Mouse (Mus musculus): ENCODE data around the gene Kcnab2. TPM values are rescaled to one million over a fixed set of nuclear protein-coding genes. Genes with fewer than 3 reads are reported as not detected.
A peak's percentile ranks its signal among the peaks of the same experiment; 100 is the strongest.

The Kcnab2 gene
- total RNA-seq, 2 experiments from 2014 or later = 760 to 810 TPM

DNA sequence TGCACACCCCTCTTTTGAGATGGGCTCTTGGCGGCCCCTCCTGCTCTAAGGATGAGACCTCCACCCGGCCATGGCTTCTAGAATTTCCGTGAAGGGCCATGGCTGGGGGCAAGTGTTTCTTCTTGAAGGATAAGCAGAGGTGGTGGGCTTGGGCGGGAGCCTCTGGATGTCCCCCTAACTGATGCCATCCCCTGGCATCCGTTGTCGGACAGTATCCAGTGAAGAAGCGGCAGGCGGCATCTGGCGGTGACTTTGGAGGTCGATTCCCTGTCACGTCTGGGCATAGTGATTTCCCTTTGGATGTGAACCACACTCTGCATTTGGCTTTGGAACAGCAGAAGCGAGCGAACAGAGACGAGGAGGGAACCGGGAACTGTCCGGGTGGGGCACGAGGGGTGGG is 85.0 kb downstream of the Kcnab2 start:
- no peak for DNase-seq (ENCODE audit: low spot score in 2 of 2)

DNA sequence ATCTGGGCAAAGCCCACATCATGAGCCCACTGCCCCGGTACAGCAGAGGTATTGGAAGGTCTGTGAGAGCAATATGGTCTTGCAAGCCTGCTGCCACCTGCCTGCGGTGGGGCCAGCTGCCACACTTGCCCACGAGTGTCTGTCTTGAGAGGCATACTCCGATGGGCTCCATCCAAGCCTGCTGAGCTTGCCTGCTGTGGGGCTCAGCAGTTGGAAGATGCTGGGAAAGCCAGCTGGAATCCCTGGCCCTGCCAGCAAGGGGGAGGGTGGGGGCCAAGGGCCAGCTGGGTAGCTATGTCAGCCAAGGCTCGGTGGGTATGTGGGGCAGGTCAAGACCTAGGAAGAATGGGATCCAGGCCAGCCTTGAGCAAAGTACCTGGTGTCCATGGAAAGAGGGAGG is 85.5 kb downstream of the Kcnab2 start:
- peak; percentile 45 to 72 for DNase-seq (ENCODE audit: low spot score in 2 of 2)

DNA sequence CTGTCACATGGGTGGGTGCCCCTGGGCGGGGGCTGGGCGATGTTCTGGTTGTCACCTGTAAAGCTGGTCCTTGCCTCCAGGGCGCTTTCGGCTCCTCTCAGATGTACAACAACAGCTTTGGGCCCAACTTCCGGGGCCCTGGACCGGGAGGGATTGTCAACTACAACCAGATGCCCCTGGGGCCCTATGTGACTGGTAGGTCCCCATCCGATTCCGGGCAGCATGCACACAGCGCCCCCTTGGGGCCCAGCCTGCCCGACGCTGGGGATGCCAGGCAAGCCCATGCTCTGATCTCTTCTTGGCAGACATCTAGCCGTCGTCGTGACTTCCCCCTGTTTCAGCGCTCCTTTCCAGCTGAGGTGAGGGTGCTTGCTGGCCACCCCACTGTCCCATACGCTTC is 92.0 kb downstream of the Kcnab2 start:
- no peak for DNase-seq (ENCODE audit: low spot score in 2 of 2)

DNA sequence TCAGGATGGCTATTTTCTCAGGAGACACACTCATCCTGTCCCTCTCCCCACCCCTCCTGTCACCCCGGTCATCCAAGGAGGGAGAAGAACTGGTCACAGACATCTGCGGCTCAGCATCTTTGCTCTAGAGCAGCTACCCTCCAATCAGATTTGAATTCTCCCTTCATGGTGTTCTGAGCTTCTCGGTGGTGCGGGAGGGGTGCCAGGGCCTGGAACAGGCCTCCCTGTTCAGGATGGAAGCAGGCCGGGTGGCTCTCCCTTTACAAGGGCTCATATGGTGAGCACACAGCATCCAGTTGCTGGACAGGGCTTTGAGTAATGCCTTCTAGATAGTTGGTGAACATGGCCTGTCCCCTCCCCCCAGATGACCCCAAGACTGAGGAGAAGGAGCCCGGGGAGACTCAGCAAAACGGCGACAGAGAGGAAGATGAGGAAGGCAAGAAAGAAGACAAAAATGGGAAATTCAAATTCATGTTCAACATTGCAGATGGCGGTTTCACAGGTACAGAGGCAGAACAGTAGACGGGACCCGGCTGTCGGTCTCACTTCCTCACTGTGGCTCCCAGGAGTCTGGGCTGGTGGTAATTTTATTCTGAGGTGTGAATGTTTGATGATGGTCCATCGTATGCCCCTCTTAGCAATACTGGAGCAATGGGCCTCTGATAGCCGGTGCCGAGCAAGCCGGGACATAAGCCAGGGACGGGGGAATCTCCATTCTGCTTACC is 95.0 kb downstream of the Kcnab2 start:
- DNase-seq (ENCODE audit: low spot score in 2 of 2) = no peak

DNA sequence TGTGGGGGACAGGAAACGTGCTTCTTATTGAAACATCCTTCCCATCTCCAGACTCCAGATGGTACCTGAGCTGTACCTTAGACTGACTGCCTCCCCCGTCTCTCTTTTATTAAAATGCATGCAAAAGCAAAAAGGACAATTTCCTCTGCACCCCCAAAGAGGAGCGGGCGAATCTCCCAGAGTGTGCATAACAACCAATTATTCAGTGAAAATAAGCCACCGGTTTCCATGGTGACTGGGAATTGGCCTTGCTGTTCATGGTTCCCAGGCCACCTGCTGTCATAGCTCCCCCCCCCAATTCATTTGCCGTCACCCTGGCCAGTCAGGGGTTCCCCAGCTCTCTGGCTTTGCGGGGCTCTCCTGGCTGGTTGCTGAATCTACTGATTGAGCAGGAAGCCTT is 112.4 kb downstream of the Kcnab2 start:
- peak in 1 of 2 experiments; percentile 66 for DNase-seq (ENCODE audit: low spot score in 2 of 2)

DNA sequence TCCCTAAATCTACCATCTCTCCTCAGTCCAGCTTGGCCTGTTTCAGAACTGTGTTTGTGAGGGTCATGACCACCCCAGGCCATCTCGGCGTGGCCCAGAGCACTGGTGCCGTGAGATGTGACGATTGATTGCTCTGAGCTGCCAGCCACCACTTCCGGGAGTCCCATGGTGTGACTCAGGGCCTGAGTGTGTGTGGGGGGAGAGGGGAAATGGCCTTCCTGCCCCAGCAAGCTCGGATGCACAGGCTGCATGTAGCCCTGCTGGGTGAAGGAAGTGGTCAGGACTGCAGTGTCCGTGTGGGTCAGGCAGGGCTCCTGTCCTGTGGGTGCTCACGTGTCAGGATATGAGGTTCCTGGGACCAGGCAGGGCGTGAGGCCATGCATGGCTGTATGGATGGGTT is 115.5 kb downstream of the Kcnab2 start:
- DNase-seq (ENCODE audit: low spot score in 2 of 2) = no peak

DNA sequence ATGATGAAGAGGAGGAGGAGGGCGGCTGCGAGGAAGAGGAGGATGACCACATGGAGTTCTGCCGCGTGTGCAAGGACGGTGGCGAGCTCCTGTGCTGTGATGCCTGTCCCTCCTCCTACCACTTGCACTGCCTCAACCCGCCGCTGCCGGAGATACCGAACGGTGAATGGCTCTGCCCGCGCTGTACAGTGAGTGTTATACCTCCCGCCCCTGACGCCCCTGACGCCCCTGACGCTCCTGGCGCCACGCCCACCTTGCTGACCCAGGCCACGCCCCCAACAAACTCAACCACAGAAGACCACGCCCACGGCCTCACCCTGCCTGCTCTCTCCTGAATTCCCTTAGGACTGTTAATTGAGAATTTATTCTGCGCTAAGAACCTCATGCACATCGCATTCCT is 116.8 kb downstream of the Kcnab2 start:
- no peak for DNase-seq (ENCODE audit: low spot score in 2 of 2)

DNA sequence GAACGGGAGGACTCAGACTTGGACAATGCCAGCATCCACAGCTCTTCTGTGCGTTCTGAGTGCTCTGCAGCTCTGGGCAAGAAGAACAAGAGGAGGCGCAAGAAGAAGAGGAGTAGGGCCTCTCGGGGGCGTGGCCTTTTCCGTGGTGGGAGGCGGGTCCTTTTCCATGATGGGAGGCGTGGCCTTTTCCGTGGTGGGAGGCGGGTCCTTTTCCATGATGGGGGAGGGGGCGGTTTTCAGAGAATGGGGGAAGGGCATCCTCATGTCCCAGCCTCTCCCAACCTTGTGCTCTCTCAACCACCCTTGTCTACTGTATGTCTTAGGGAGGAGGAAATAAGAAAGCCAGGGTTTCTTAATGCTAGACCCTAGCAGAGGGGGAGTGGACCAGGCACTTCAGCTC is 118.0 kb downstream of the Kcnab2 start:
- DNase-seq (ENCODE audit: low spot score in 2 of 2) = no peak

DNA sequence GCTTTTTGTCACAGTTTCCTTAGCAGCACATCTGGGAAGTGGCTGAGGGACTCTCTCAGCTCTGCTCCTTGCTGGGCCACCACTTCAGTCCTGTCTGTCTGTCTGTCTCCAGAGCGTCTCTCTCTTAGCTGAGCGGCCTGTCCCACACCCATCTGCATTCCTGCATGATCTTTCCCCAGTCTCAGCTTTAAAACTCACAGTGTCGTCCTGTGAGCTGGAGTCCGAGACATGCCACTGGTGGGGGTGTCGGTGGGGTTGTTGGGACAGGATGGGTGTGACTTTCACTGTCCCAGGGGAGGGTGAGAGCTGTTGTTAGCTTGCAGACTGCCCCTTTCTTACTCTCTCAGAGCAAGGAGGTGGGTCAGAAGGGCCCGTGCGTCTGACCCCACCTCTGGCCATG is 122.0 kb downstream of the Kcnab2 start:
- no peak for DNase-seq (ENCODE audit: low spot score in 2 of 2)

DNA sequence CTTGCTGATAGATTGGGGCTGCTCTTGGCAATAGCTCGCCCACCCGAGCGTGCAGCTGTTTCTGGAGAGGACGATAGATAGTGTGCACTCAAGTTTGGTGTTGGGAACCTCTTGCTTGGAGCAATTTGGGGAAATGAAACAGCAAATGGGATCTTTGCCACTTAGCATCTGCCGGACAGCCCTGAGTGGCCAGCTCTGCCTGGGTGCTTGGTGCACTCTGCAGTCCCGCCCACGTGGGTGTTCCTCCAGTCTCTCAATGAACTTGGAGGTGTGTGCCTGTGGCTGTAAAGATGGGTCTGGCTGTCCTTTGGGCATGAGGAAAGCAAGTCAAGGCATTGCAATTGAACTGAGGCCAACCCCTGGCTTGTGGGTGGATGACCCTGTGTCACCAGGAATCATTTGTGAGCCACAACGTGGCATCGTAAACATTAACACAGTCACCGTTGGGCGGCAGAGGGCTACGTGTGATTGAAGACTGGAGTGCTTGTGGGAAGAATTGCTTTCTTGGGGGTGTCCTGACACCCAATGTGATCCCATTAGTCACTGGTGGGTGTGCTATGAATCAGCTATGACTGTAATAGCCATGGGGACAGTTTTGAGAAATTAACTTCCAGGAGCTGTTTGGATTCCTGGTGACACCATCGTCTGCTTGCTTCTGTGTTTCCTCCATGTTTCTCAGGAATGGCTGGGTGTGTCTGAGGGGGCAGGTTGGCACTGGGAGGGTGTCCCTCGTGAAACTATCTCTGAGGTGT is 123.6 kb downstream of the Kcnab2 start:
- no peak for DNase-seq (ENCODE audit: low spot score in 2 of 2)

DNA sequence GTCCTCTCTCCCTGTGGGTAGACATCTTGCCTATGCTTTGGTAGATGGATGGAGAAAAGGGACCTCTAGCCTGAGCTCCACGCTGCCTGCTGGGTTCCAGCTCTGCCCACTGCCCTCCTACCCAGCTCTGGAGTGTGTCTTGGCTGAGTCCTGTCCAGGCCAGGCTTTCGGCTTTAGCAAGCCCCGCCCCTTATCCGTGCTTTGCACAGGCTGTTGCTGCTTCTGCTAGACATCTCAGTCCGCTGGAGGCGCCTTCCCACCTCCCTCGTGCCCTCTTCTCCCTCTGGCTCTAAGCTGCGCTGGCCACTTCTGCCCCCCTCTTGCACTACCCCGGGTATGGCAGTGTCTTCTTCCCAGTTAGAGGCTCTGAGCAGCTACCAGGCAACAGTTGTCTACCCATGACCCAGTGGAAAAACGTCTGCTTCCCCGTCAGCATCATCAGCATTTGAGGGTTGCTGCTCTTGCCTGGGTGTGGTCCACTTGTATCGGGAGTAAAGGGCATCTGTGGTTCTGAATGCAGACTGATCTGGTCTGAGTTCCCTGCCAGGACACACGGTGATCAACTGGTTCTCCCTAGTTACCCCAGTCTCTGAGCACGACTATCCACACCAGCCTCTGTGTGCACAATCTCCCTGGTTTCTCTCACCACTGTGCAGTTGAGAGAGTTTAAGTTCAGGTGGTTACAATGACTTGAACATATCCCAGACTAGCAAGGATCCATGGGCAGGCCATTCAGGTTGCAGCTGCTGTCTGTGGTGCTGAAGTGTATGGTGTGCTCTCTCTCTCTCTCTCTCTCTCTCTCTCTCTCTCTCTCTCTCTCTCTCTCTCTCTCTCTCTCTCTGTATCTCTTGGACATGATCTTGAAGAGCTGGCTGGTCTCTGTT is 126.0 kb downstream of the Kcnab2 start:
- no peak for DNase-seq (ENCODE audit: low spot score in 2 of 2)

DNA sequence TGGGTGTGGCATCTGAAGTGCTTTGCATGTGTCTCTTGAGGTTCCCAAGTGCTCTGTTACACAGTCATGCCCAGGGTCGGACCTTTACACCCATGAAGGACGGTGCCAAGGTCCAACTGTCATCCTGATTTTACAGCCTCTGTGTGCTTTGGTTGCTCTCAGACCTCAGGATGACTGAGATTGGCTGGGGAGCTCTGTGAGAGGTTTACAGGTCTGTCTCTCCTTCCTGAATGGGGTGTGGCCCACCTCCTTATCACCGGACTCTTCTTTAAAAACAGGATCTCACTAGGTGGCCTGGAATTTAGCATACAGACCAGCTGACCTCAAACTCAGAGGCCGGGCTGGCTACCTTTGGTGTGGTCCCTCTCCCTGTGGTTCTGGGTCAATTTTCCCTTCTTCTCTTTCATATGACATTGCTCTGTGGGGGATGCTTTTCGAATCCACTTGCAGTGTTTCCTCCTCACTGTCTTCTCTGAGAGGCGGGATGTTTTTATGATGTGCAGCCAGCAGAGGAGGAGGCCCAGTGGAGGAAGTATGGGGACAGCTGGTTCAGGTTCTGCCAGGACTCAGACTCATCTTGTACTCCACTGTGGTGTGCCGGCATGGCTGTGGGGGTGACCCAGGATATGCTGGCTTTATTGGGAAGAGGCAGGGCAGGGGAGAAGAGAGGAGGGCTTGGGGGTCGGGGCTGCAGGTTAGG is 126.8 kb downstream of the Kcnab2 start:
- DNase-seq (ENCODE audit: low spot score in 2 of 2) = no peak

DNA sequence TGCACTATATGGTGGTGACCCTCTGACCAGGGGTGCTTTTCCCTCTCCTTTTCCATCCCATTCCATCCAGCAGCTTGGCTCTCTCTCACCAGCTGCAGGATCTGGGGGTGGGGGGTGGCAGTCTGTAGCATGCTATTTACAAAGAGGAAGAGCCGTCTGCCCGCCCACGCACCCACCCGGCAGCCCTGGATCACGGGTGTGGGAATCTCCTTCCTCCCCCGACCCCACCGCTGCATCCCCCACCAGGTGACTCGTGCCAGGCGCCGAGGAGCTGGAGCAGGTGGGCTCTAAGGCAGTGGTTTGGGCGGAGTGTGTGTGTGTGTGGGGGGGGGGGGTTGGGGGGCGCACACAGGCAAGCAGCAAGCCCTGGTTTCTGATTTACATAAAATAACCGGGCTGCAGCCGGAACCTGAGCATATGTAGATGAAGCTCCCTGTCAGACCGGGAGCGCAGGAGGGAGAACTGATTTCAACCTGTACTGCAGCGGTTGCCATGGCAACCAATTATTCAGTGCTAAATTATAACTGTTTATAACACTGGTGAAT is 127.8 kb downstream of the Kcnab2 start:
- DNase-seq (ENCODE audit: low spot score in 2 of 2) = peak; percentile 56 to 90

DNA sequence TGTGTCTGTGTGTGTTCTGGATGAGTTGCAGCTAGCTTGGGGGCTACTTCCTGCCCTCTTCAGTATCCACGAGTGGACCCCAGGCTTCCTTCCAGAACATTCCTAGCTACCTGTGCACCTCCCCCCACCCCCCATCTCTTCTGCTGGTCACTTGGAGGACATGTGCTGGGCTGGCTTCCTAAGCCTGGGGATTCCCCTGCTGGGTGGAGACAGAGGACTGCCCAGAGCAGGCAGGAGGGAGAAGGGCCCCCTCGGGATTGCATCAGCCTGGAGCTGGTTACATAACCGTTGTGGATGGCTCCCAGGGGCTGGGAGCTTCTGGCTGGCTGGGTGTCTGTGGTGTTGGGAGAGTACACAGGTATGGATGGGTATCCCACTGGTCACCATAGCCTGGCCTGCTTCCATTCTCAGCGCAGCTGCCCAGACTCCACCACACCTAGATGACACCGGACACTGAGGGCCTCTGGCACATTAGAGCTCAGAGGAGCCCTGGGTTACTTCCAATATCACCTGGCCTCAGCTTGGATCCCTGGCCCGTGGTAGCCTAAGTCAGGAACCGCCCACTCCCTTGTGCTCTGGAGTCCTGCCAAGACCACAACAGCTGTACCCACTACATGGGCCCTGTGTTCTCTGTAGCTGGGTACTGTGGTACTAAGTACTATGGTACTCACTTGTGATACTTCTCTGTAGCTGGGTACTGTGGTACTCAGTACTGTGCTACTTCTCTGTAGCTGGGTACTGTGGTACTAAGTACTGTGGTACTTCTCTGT is 132.4 kb downstream of the Kcnab2 start:
- peak in 1 of 2 experiments; percentile 68 for DNase-seq (ENCODE audit: low spot score in 2 of 2)

DNA sequence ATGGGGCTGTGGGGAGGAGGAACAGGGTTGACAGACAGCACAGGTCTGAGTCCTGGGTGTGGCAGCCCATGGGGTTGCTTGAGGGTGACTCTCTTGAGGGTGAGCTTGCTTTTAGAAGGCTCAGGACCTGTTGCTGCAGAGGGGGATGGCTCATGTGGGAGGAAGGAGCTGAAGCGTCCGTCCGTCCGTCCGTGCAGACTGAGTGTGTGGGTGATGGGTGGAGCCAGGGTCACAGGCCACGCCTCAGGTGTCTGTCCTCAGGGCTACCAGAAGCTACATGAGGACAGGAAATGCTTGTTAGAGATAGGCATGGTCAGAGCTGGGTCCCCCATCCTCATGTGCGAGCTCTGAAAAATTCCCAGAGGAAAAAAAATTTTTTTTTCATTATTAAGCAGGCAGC is 133.0 kb downstream of the Kcnab2 start:
- DNase-seq (ENCODE audit: low spot score in 2 of 2) = no peak

DNA sequence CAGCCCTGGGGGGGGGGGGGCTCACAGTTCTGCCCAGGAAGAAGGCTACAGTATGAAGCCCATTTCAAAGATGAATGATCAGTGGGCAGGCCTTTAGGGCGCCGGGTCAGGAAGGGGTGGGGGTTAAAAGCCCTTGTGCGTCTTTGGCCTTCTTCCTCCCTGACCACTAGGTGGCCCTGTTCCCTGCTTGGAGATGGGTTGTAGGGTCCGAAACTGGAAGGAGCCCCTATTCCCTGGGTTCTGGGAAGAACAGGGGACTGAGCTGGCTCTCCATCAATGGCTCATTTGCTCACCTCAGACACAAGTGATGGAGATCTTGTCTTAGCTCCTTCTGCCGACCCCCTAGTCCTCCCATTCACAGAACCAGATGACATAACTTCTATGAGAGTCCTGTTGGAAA is 134.4 kb downstream of the Kcnab2 start:
- peak in 1 of 2 experiments; percentile 22 for DNase-seq (ENCODE audit: low spot score in 2 of 2)

Data from layer of hippocampus, adult 18-20 months (tissue).